Mouse (Mus musculus): ENCODE data around the gene Tlr8.
"Not testable (repeated sequence)": the region's sequence is repeated elsewhere in the genome, so short reads cannot be mapped to it uniquely, and the experiment has no call there.

Gene Tlr8

DNA sequence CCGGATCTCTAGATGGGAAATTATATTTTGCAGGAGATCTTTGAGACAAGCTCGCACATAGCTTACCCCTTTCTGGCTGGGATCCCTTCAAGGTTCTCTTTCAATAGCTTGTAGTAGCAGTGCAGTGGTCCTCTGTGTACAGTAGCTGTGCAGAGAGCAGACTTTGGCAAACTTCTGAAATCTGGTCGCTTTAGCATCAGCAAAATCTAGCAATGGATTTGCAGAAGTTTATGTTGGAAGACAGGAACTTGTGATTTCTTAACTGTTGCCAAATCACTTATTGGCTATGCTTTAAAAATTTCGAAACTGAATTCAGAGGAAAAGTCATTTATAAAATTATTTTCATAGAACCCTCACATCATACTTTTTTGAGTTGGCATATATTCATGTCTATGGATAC, at the start of gene Tlr8:
TSS of gene Tlr8 (minus strand) at position 244 of the 400 bp plus-strand sequence.
- DNase-seq, result no peak

DNA sequence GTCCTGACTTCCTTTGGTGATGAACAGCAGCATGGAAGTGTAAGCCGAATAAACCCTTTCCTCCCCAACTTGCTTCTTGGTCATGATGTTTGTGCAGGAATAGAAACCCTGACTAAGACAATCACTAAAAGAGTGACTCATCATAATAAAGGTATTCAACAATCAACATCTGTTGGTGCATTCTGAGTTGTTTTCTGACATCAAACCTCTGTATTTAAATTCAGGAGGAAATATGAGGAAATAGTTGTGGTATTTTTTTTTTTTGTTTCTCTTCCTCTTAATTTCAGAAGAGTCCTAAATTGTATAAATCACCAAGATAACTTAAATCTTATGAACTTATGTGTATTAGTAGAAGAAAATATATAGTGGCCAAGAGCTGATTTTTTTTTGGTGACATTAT, 37.9 kb upstream of the Tlr8 start:
- not testable (repeated sequence) for DNase-seq

DNA sequence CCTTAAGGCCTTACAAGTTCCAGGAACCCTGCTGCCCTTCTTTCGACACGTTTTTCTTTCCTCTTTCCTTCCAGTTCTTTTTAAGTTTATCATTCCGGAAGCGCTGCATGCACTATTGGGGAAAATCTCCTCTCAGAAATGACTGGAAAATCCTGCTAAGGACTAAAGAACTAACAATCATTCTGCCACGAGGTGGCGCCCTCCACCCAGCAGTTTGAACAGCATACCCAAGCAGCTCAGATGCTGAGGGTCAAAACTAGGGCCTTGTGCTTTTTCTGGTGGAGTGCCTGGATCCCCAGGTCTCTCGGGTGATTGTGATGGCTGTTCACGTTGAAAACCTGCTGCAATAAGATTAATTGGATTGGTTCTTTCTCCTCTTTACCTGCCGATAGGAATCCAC, 12.8 kb upstream of the Tlr8 start:
- DNase-seq, result peak; percentile 66

DNA sequence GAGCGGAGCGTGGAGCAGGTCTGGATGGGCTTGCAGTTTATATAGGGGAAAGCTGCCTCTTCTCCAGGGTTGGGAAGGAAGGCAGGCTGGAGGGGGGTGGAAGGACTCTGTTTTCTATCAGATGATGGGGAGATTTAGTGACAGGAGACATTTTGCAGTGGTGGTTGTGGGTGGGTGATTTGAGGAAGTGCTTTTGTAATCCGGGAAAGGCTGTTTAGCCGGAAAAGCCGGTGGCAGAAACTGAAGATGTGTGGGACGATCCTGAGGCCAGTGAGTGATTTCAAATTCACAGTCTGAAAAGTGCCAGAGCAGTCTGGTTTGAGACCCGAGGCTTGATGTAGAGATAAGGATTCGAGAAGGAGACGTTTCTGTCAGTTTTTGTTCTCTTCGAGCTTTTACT, 12.4 kb upstream of the Tlr8 start:
- DNase-seq, result peak; percentile 1

DNA sequence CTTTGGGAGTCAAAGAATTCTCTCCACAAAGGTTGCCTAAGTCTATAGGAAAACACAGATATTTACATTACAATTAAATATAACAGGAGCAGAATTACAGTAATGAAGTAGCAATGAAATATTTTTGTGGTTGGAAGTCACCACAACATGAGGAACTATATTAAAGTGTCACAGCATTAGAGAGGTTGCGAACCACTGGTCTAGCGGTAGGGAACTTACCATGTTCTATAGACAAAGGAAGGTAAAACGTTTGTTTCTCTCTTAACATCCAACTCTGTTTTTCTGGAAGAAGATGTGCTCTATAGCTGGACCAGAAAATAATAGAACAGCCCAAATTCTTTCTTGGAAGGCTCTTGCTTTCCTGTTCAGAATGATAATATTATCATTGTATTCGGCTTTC, 599 bp downstream of the Tlr8 start:
- DNase-seq, result no peak

DNA sequence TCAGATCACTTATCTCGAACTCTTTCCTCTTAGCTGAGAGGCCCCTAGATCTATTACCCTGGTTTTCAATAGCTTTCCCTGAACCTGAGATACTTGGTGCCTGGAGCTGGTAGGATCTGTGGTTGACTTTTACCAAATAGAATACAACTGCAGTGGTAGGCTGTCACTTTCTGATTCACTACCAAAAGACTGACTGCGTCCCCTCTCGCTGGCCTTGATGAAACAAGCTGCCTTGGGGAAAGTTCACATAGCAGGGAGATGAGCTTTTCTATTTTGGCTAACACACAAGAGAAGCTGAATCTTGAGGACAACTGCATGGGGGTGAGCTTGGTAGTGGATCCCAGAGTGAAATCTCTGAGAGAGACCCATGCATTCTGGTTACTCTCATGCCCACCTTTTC, 22.4 kb downstream of the Tlr8 start:
- DNase-seq, result no peak

DNA sequence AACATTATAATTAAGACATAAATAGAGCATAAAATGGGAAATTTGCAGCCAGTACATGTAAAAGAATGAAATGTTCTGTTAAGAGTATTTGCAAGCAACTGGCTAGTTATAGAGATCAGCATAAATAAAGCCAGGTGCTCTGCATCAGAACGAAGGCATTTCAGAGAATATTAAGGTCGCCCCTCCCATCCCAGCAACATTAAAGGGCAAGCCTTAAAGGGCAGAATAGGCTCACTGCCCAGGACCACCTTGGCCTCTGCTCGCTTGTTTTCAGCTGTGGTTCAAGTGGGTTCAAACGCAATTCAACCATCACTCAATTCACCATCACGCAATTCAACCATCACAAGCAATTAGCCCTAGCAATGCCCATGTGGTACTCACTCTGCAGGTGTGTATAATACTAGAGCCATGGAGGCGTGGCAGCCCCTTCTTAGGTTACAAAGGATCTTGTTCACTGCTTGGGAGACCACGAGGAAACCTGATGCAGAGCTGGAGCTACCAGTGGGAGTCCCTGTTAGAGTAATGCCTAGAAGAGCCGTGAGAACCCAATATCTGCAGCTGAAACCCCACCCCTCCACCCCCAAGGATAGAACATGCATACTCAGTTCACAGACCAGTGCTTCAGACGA, 24.7 kb downstream of the Tlr8 start:
- DNase-seq, result no peak

DNA sequence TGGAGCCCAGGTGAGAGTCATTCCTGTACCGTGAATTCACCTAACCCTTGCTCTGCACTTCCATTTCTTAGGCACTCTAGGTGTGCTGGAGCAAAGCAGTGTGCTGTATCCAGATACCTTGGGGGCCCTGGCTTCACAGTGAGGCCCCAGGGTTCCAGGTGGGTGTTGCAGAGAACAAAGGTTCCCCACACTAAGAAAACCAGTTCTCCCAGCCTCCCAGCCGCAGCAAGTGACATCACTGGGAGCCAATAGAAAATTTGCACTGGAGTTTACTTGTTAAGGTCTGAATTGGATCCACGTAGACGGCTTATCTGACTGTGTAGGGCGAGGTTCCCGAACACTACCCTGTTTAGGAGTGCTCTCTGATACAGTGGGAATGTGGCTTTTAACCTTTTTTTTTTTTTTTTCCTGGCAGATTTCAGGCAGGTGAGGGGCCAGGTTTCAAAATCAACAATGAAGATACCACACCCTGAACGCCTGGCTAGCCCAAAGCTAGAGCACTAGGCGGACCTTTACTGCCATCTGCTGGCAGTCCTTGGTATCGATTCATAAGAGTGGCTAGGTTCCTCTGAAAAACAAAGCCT, 30.9 kb downstream of the Tlr8 start:
- DNase-seq, result peak; percentile 81

DNA sequence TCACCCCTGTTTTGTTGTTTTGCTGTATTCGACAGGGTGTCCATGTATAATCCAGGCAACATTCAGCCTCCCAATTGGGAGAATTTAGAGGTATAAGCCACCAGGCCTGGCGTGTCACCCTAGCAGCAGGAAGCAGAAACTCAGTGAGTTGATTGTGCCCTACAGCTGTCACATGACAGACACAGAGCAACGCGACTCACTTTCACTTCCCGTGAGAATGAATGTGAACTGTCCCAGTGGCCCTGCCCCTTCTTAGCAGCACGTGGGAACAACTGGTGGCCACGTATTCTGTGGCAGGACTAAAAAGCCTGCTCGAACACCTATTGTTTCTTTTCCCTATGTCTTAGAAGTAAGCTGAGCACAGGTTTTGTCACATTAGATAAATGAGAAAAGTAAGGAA, 33.0 kb downstream of the Tlr8 start:
- peak; percentile 43 for DNase-seq

DNA sequence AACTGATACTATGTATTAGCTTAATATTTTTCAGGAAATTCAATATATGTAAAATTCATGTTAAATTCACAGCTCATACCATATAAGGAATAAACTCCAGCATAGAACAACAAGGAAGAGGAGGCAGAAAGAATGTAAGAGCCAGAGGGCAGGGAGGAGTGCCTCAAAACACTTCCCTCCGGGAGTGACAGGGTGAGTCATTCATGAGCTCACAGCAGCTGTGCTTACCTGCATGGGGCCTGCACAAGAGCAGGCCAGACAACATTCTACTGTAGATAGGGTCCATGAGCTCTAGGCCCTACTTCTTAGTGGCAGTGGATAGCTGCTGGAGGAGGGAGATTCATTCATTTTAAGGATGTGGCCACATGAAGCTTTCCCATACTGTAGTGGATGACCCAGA, 34.3 kb downstream of the Tlr8 start:
- no peak for DNase-seq

DNA sequence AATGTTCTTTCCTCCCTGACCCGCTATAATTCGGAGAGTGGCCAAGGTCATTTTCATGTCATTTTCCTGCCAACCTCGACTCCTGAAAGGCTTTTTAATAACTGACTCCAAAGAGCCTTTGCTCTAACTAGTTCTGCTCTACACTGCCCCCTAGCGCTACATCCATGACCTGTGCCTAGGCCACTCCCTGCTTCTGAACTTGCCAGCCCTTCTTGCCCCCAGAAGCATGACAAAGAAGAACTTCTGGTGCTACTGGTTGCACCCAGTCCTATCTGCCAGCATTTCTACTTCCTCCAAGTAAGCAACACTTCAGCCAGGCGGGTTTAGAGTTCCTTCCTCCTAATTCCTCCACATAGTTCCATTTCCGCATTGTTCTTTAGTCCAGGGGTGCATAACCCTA, 34.9 kb downstream of the Tlr8 start:
- peak; percentile 77 for DNase-seq

DNA sequence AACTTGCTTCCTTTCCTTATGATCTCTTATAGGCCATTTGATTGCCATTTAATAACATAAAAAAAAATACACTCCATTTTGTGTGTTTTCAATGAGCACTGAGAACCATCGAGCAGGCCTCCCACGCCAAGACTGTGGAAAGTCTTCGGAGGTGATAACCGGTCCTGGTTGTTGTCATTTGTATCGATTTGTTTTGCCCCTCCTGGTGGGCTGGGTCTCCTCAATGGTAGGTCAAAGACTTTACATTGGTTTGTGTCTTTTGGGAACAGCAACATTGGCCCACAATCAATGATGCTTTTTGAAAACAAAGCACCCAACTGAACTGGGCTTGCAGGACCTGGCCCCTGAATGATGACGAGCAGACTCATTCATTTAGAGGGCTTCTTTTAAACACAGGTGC, 36.4 kb downstream of the Tlr8 start:
- DNase-seq, result no peak

DNA sequence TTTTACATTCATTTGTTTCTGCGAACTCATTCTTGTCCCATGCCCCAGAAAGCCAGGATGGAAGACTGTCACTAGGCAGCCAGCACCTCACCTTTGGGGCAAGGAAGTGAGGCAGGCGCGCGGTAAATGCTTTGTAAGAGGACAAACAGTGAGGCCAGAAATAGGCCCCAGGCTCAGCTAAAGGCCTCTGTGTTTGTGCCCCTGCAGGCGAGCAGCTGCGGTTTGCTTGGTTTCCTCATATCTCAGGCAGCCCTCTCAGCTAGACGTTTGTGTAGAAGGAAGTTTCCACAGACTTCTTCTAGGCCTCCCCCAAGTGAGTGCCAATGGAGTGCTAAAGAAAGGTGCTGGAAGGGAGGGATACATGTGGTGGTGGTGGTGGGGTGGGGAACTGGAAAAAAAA, 37.0 kb downstream of the Tlr8 start:
- peak; percentile 69 for DNase-seq

DNA sequence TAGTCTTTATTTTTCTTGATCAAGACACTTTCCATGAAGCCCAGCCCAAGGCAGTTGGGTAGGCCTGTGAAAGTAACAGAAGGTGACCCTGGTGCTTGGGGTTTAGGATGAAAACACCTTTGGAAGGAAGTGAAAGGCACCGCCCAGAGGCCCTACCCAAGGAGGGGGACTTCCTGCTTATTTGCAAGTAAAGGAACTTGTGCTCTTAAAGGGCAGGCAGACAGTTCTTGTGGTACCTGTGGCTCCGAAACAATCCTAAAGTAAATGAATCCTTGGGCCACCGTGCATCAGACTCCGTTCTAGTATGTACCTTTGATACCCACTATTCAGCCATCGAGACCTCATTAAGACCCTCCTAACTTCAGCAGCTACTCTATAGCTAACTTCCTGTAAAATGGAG, 37.6 kb downstream of the Tlr8 start:
- DNase-seq, result peak; percentile 59

DNA sequence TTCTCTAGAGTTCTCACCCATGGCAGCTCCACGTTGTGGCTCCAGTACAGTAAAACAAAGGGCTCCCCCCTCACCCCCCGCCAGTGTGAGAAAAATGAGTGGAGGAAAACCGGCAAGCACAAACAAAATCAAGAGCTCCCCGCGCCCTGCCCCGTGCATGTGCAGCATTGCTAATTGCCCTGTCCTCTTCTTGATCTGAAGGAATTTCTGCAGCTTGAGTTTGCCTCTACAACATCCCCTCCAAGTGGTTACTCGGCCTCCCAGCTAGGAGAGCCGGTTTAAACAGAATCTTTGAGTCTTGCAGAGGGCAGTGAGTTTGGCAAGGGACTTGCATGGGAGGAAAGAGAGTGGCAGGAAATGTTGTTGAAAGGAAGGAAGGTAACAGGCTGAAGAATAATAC, 51.4 kb downstream of the Tlr8 start:
- DNase-seq, result peak; percentile 43

DNA sequence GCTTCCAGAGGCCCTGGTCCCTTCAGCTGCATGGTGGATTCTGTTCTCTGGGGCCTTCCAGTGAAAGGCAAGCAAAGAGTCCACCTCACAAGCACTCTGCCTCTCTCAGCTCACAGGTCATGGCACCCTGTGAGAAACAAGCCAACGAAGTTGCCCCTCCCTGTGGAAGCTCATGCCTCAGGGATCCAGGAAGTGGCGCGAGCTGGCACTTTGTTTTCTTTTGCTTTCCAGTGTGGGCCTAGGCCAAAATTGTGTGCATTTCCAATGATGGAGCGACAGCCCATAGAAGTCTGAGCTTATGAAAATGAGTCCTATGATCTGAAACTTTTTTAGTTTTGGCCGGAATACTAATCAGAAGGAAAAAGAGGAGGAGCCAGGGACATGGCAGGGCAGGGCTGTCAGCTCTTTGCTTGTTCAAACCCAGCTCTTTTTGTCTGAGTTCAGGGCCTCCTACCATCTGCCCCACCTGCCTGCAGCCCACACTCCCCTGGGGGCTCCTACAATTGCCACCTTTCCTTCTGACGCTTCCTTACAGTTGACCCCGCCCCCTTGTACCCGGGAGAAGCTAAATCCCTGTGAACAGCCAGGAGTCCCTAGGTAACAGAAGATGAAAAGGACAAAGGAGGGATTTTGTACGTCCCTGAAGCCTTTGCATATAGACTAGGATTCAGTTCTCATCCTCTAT, 52.1 kb downstream of the Tlr8 start:
- no peak for DNase-seq

DNA sequence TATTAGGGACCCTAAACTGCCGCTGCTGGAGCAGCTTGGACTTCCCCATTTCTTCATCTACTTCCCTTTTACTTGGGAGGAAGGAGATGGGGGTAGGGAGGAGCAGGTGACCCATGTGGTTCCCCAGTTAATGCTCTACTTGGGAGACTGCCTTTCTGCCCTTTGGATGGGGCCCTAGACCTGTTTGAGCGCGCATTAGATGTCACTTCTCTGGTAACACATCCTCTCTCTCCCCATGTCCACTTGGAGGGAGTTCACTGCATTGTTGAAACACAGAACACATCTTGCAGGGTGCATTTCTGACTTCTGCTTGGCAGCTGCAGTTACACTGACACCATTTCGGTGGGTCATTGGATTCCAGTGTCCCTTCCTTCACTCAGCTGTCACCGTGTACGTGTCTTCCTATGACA, 53.8 kb downstream of the Tlr8 start:
- DNase-seq, result peak; percentile 32

DNA sequence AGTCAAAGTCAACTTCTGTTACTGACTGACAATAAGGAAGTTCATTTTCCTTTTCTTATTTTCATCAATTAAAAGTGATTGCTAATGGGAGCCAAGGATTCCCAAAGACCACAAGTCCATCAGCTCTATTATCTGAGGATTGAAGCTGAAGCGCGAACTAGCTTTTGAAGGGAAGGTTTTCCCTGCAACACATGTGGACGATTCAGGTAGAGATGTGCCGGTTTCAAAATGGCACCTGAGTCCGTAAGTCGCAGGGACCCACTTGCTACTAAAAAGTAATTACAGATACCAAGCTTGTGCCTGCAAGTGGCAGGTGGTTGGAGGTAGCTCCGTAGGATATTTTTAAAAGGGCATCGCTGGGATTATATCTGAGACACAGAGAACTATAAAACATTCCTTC, 54.3 kb downstream of the Tlr8 start:
- no peak for DNase-seq

DNA sequence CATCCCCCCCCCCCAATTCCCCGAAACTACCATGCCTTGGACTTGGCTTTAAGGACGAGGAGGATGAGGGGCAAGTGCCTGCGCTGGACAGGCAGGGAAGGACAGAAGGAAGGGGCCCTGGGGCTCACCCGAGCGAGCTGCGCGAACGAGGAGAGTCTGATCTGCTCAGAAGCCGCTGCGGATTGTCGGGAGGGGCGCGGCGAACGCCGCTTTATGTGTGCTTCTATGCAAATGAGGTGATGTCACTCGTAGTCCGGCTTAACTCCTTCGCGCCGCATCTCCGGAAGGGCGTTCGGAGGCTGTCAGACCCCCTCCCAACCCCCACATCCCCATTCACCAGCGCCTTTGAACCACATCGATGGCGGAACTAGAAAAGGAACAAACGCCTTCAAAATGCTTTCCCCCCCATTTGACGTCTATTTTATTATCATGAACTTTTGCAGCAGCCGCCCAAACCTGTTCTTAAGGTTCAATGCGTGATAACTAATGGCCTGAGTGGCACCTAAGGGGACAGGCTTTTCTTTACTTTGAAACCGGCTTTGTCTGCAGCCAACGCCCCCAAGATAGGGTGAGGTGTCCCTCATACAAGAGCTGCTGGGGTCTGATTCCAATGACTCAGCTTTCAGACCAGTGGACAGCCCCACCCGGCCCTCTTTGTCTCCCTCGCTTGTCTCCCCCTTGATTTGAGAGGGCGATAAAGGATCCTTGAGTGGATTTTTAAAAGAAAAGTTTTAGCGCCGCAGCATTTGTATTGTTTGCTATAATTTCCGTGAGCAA, 55.0 kb downstream of the Tlr8 start, which contains the start of gene Tmsb4x:
TSS of gene Tmsb4x (minus strand) at position 338 of the 777 bp plus-strand sequence.
- DNase-seq, result peak; percentile 86

DNA sequence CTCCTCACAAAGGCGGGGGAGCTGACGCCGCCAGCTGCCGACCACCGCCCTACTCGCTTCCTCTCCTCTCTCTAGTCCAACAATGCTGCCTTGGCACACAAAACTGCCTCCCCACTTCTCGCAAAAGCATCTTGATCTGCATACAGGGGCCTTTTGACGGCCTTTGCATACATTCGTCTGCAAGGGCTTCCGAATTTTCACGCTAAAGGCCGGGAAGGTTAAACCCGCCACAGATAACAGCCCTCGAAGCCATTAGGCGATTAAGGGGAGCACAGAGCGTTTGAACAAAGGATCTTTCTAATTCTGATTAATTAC, 55.7 kb downstream of the Tlr8 start:
- DNase-seq, result peak; percentile 64

DNA sequence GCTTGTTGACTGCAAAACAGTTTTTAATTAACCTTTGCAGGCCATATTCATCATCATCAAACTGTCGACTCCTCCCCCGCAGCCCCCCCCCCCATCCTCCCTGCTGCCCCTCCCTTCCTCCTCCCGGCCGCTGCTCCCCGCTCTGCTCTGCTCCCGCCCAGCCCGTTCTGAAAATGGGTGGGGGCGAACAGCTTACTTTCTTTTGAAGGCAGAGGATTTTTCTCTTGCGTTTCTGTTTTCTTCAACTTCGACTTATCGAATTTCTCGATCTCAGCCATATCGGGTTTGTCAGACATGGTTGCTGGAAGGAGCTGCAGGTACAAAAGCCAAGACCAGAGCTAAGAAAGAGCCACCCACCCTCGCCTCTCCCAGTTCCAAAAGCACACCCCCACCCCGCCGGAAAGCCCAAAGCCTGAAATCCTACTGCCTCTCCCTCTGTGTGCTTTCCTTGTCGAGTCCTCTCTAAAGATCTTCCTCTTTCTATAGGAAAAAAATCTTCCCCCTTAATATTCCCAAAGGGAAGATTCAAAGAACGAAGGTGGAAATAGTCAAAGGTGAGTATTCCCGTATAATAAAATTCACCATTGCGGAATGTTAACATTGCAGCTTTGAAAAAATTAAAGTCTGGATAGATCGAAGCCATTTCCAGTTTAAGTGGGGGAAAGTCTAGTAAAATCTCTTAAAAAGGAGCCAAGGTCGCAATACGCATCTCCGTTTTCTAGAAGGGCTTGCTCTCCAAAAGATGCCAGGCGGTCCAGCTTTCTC, 56.2 kb downstream of the Tlr8 start:
- peak; percentile 55 for DNase-seq

DNA sequence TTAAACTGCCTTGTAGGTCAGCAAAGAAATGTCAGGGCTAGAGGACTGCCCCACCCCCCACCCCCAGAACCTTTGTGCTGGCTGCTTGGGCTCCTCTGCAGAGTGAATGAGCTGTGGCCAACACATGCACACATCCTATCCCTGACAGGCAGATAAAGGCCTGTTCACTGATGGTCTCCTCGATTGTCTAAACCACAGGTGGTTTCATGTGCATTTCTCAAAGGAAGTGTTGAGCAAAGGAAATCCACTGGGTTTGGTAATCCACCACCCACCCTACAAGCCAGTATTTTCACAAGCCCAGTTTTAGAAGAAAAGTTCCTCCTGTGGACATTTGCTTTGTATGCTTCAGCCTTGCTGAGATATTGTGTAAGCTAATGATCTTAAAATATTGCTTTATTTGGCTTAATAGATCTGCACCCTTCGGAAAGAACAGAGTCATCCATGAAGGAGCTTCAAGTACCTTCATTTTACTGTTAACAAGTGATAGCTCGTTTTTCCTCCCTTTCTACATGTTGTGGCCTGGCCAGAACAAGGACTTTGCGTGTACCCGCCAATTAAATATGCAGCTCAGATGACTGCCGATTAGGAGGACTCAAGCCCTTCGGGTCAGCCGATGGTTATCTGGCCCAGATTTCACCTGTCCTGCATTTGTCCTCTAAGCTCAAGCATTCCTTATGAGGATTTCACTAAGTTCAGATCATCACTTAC, 58.2 kb downstream of the Tlr8 start:
- no peak for DNase-seq

Measured in thymus, postnatal 25 days (tissue).